21 mouse cellular contexts compared by ENCODE assay signal in genomic region chr2:67671721-67672120, GRCm38 (mm10).
"Had no signal": no experiment of that assay in that cellular context is flagged by ENCODE, and none has a peak within 500 bp of the region (broad histone marks: within the 10 kb centered on the region; RNA-seq: fewer than 3 reads in every experiment).

No protein-coding gene starts in this region.

- H3K36me3 ChIP-seq: kidney, embryonic 15.5 days; lung, embryonic 15.5 days; midbrain, embryonic 10.5 days; midbrain, embryonic 13.5 days; stomach, embryonic 15.5 days had no signal

- H3K27ac ChIP-seq: kidney, embryonic 15.5 days; left cerebral cortex, adult 2 months; liver, embryonic 14.5 days; lung, embryonic 15.5 days; midbrain, embryonic 10.5 days; midbrain, embryonic 13.5 days; stomach, embryonic 15.5 days had no signal

- H3K4me3 ChIP-seq: kidney, embryonic 15.5 days; left cerebral cortex, adult 2 months; lung, embryonic 15.5 days; megakaryocyte, embryonic 14.5 days; midbrain, embryonic 10.5 days; midbrain, embryonic 13.5 days; stomach, embryonic 15.5 days had no signal

- H3K4me2 ChIP-seq: kidney, embryonic 15.5 days; liver, embryonic 11.5 days; lung, embryonic 15.5 days; midbrain, embryonic 13.5 days; stomach, embryonic 15.5 days had no signal

- H3K27me3 ChIP-seq: kidney, embryonic 15.5 days; lung, embryonic 15.5 days; megakaryocyte, embryonic 14.5 days; midbrain, embryonic 13.5 days; stomach, embryonic 15.5 days had no signal

- DNase-seq: kidney, adult 2 months; kidney, postnatal 10 days; kidney, postnatal 36 days; layer of hippocampus, postnatal 36 days; lung, adult 18-20 months; lung, postnatal 10 days; lung, postnatal 36 days; right cerebral cortex, postnatal 14 days; right cerebral cortex, postnatal 4 days; spleen, adult 18-20 months; thymus, adult 18-20 months; thymus, postnatal 36 days had no signal
